Mouse (Mus musculus) hematopoietic multipotent progenitor cell, adult 10-12 weeks (in vitro differentiated cells): Measurements from ENCODE around the gene Chst8. TPM values are rescaled to one million over a fixed set of nuclear protein-coding genes. Genes with fewer than 3 reads are reported as not detected.

ENCODE experiments used
- polyA plus RNA-seq: library from polyadenylated mRNA; stranded (reverse); fragments of >175 nt; gene quantifications from 2 replicates; pipeline ENCODE4 v1.2.3, GENCODE M21; 2012; ENCODE audit warnings: low replicate concordance

Gene Chst8
- polyA plus RNA-seq, result 0.06 and 0.20 TPM in 2 replicates

GRCm38 (mm10) chr7:34812531-34813111 is at the start of gene Chst8:
TSS of gene Chst8 (minus strand) at chr7:34812711.

GRCm38 (mm10) chr7:34656632-34657031 is 155.9 kb downstream of the Chst8 start, which contains the start of gene Kctd15:
TSS of gene Kctd15 (minus strand) at chr7:34656732.

Other genes starting within 250 kb of the Chst8 start
- gene Kctd15, start 156.0 kb downstream of the Chst8 start, polyA plus RNA-seq, result 0.66 and 0.94 TPM in 2 replicates
- gene Pepd, start 99.7 kb upstream of the Chst8 start, polyA plus RNA-seq, result 11.3 and 16.3 TPM in 2 replicates
- gene Cebpg, start 243.9 kb upstream of the Chst8 start, polyA plus RNA-seq, result 22.3 and 31.4 TPM in 2 replicates